In the genomic region with DNA sequence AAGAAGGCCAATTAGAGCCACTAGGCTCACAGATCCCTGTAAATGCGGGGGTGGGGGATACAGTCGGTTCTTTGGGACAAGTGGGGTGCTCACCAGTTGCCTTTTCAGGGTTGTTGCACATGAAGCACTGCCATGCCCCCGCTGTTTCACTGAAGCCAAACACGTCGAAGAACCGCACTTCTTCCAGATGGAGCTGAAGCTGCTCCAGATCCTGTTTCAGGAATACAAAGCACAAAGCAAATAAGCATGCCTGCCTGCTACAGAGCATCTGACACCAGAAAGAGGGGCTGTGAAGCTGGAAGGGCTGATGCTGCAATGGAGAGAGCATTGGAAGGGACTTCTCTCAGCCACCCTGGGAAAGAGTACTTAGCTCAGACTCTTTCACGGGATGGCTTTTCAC, we compare ENCODE assay signal across 11 mouse cellular contexts.
"Had no signal": no experiment of that assay in that cellular context is flagged by ENCODE, and none has a peak within 500 bp of the region (broad histone marks: within the 10 kb centered on the region; RNA-seq: fewer than 3 reads in every experiment).

No protein-coding gene starts in this region.

- H3K4me2 ChIP-seq: limb, embryonic 12.5 days; midbrain, embryonic 12.5 days; neural tube, embryonic 13.5 days; stomach, embryonic 15.5 days had no signal

- ATAC-seq: midbrain, embryonic 16.5 days had no signal

- H3K9me3 ChIP-seq: midbrain, embryonic 12.5 days; stomach, embryonic 15.5 days had no signal

- DNase-seq: kidney, adult 18-20 months; kidney, postnatal 25 days; lung, adult 18-20 months; right cerebral cortex, postnatal 14 days; thymus, postnatal 36 days had no signal

- H3K27ac ChIP-seq: limb, embryonic 12.5 days; liver, embryonic 14.5 days; midbrain, embryonic 12.5 days; neural tube, embryonic 13.5 days; stomach, embryonic 15.5 days had no signal

- H3K36me3 ChIP-seq: limb, embryonic 12.5 days; stomach, embryonic 15.5 days had no signal

- H3K9ac ChIP-seq: limb, embryonic 12.5 days; liver, embryonic 14.5 days; midbrain, embryonic 12.5 days; neural tube, embryonic 13.5 days; stomach, embryonic 15.5 days had no signal

- H3K4me1 ChIP-seq: midbrain, embryonic 12.5 days; neural tube, embryonic 13.5 days; stomach, embryonic 15.5 days had no signal

- H3K27me3 ChIP-seq: limb, embryonic 12.5 days; midbrain, embryonic 12.5 days; neural tube, embryonic 13.5 days; stomach, embryonic 15.5 days had no signal

- H3K4me3 ChIP-seq: limb, embryonic 12.5 days; midbrain, embryonic 12.5 days; neural tube, embryonic 13.5 days; stomach, embryonic 15.5 days had no signal
